Mouse (Mus musculus): ENCODE data around the gene Ubqln3. TPM values are rescaled to one million over a fixed set of nuclear protein-coding genes. Genes with fewer than 3 reads are reported as not detected.

The Ubqln3 gene
- polyA plus RNA-seq (2016; fragmentation: Nextera tagmentation; extraction: Ambion mirVana), result not detected in 2 replicates

GRCm38 (mm10) chr7:104143179-104143578 lies at the start of gene Ubqln3:
Gene Ubqln3 (minus strand): TSS chr7:104143279.
- Histone ChIP-seq H3K27me3 (no peaks in the 10 kb centered on the region), H3K9ac (no peak within 1 kb of the TSS), H3K4me1 (no peaks in the 10 kb centered on the region), H3K4me2 (replicated peaks) (no peak within 1 kb of the TSS), H3K4me3 (no peak within 1 kb of the TSS), H3K27ac (no peak within 1 kb of the TSS), H3K9me3 (replicated peaks) (no peaks in the 10 kb centered on the region), H3K36me3 (no peaks in the 10 kb centered on the region)
- 80% methylated on average over 3 of the region's 3 CpGs for WGBS
- ATAC-seq (ENCODE audit: low FRiP score), result no peak

GRCm38 (mm10) chr7:104191275-104191674 lies 48.2 kb upstream of the Ubqln3 start:
- ATAC-seq (ENCODE audit: low FRiP score), result no peak
- H3K36me3 ChIP-seq, result no peaks in the 10 kb centered on the region
- H3K27ac ChIP-seq, result no peak overlapping the region
- H3K9ac ChIP-seq, result no peak overlapping the region
- no peak overlapping the region for H3K4me3 ChIP-seq
- no peak overlapping the region for H3K4me2 ChIP-seq (replicated peaks)
- WGBS, result 63% methylated on average over 9 of the region's 9 CpGs
- no peaks in the 10 kb centered on the region for H3K9me3 ChIP-seq (replicated peaks)
- H3K4me1 ChIP-seq, result no peaks in the 10 kb centered on the region
- no peaks in the 10 kb centered on the region for H3K27me3 ChIP-seq

GRCm38 (mm10) chr7:104183292-104183691 lies 40.2 kb upstream of the Ubqln3 start, which contains the start of gene Olfr648:
Gene Olfr648 (minus strand): TSS chr7:104183392.
- H3K9me3 ChIP-seq (replicated peaks), result no peaks in the 10 kb centered on the region
- H3K27me3 ChIP-seq, result no peaks in the 10 kb centered on the region
- H3K4me3 ChIP-seq, result no peak within 1 kb of the TSS
- H3K9ac ChIP-seq, result no peak within 1 kb of the TSS
- H3K27ac ChIP-seq, result no peak within 1 kb of the TSS
- WGBS, result 88% methylated on average over 2 of the region's 2 CpGs
- H3K4me2 ChIP-seq (replicated peaks), result no peak within 1 kb of the TSS
- no peaks in the 10 kb centered on the region for H3K4me1 ChIP-seq
- no peak for ATAC-seq (ENCODE audit: low FRiP score)
- H3K36me3 ChIP-seq, result no peaks in the 10 kb centered on the region

GRCm38 (mm10) chr7:104179074-104179473 lies 36.0 kb upstream of the Ubqln3 start:
- 80% methylated on average over 1 of the region's 1 CpGs for WGBS

GRCm38 (mm10) chr7:104178422-104179054 lies 35.5 kb upstream of the Ubqln3 start:
- Histone ChIP-seq H3K9ac (no peak overlapping the region), H3K36me3 (no peaks in the 10 kb centered on the region), H3K4me3 (no peak overlapping the region), H3K27me3 (no peaks in the 10 kb centered on the region), H3K27ac (no peak overlapping the region), H3K4me2 (replicated peaks) (no peak overlapping the region), H3K4me1 (no peaks in the 10 kb centered on the region), H3K9me3 (replicated peaks) (no peaks in the 10 kb centered on the region)
- WGBS, result 73% methylated on average over 5 of the region's 5 CpGs
- no peak for ATAC-seq (ENCODE audit: low FRiP score)

More at GRCm38 (mm10) chr7:104179074-104179473, 36.0 kb upstream of the Ubqln3 start:
- H3K9me3 ChIP-seq (replicated peaks), result no peaks in the 10 kb centered on the region
- no peak overlapping the region for H3K4me2 ChIP-seq (replicated peaks)
- ATAC-seq (ENCODE audit: low FRiP score), result no peak
- H3K27ac ChIP-seq, result no peak overlapping the region
- no peak overlapping the region for H3K4me3 ChIP-seq
- no peaks in the 10 kb centered on the region for H3K36me3 ChIP-seq
- no peak overlapping the region for H3K9ac ChIP-seq
- H3K27me3 ChIP-seq, result no peaks in the 10 kb centered on the region
- H3K4me1 ChIP-seq, result no peaks in the 10 kb centered on the region

GRCm38 (mm10) chr7:104175085-104175484 lies 32.0 kb upstream of the Ubqln3 start:
- Histone ChIP-seq H3K9ac (no peak overlapping the region), H3K4me3 (no peak overlapping the region), H3K4me1 (no peaks in the 10 kb centered on the region), H3K9me3 (replicated peaks) (no peaks in the 10 kb centered on the region), H3K27ac (no peak overlapping the region), H3K27me3 (no peaks in the 10 kb centered on the region), H3K4me2 (replicated peaks) (no peak overlapping the region), H3K36me3 (no peaks in the 10 kb centered on the region)
- ATAC-seq (ENCODE audit: low FRiP score), result no peak
- 12% methylated on average over 1 of the region's 1 CpGs for WGBS

GRCm38 (mm10) chr7:104169634-104170204 lies 26.6 kb upstream of the Ubqln3 start:
- no peak overlapping the region for H3K27ac ChIP-seq
- 76% methylated on average over 6 of the region's 6 CpGs for WGBS
- H3K9me3 ChIP-seq (replicated peaks), result no peaks in the 10 kb centered on the region
- no peak overlapping the region for H3K9ac ChIP-seq
- no peaks in the 10 kb centered on the region for H3K36me3 ChIP-seq
- ATAC-seq (ENCODE audit: low FRiP score), result no peak
- no peak overlapping the region for H3K4me2 ChIP-seq (replicated peaks)
- no peak overlapping the region for H3K4me3 ChIP-seq
- no peaks in the 10 kb centered on the region for H3K4me1 ChIP-seq
- no peaks in the 10 kb centered on the region for H3K27me3 ChIP-seq

- no peak overlapping the region for H3K4me2 ChIP-seq (replicated peaks)
- no peak overlapping the region for H3K4me3 ChIP-seq
- ATAC-seq (ENCODE audit: low FRiP score), result no peak
Observed at GRCm38 (mm10) chr7:104167105-104167504, 24.0 kb upstream of the Ubqln3 start.

GRCm38 (mm10) chr7:104150456-104150855 lies 7.4 kb upstream of the Ubqln3 start, which contains the start of gene Ubqlnl:
Gene Ubqlnl (minus strand): TSS chr7:104150556.
- Histone ChIP-seq H3K9me3 (replicated peaks) (no peaks in the 10 kb centered on the region), H3K9ac (no peak within 1 kb of the TSS), H3K4me1 (no peaks in the 10 kb centered on the region), H3K27ac (no peak within 1 kb of the TSS), H3K36me3 (no peaks in the 10 kb centered on the region), H3K27me3 (no peaks in the 10 kb centered on the region), H3K4me2 (replicated peaks) (no peak within 1 kb of the TSS), H3K4me3 (no peak within 1 kb of the TSS)
- WGBS, result 80% methylated on average over 2 of the region's 2 CpGs
- no peak for ATAC-seq (ENCODE audit: low FRiP score)

More at GRCm38 (mm10) chr7:104167105-104167504, 24.0 kb upstream of the Ubqln3 start:
- Histone ChIP-seq H3K9ac (no peak overlapping the region), H3K9me3 (replicated peaks) (no peaks in the 10 kb centered on the region), H3K4me1 (no peaks in the 10 kb centered on the region), H3K27ac (no peak overlapping the region), H3K36me3 (no peaks in the 10 kb centered on the region), H3K27me3 (no peaks in the 10 kb centered on the region)
- WGBS, result 85% methylated on average over 6 of the region's 6 CpGs

GRCm38 (mm10) chr7:104137305-104137704 lies 5.8 kb downstream of the Ubqln3 start, which contains the start of gene Olfr643:
Gene Olfr643 (minus strand): TSS chr7:104137405.
- no peaks in the 10 kb centered on the region for H3K4me1 ChIP-seq
- H3K4me2 ChIP-seq (replicated peaks), result no peak within 1 kb of the TSS
- WGBS, result 91% methylated on average over 5 of the region's 5 CpGs
- no peaks in the 10 kb centered on the region for H3K36me3 ChIP-seq
- ATAC-seq (ENCODE audit: low FRiP score), result no peak
- no peak within 1 kb of the TSS for H3K9ac ChIP-seq
- no peaks in the 10 kb centered on the region for H3K27me3 ChIP-seq
- no peak within 1 kb of the TSS for H3K4me3 ChIP-seq
- H3K27ac ChIP-seq, result no peak within 1 kb of the TSS
- H3K9me3 ChIP-seq (replicated peaks), result no peaks in the 10 kb centered on the region

- no peaks in the 10 kb centered on the region for H3K4me1 ChIP-seq
- no peak within 1 kb of the TSS for H3K9ac ChIP-seq
- no peak within 1 kb of the TSS for H3K27ac ChIP-seq
- H3K36me3 ChIP-seq, result no peaks in the 10 kb centered on the region
- no peaks in the 10 kb centered on the region for H3K27me3 ChIP-seq
- 93% methylated on average over 5 of the region's 5 CpGs for WGBS
- no peaks in the 10 kb centered on the region for H3K9me3 ChIP-seq (replicated peaks)
- no peak within 1 kb of the TSS for H3K4me3 ChIP-seq
- no peak for ATAC-seq (ENCODE audit: low FRiP score)
- H3K4me2 ChIP-seq (replicated peaks), result no peak within 1 kb of the TSS
Observed at GRCm38 (mm10) chr7:104129726-104130125, 13.4 kb downstream of the Ubqln3 start, which contains the start of gene Ubqln5. Gene Ubqln5 (minus strand): TSS chr7:104129826.

GRCm38 (mm10) chr7:104104757-104104972 lies 38.4 kb downstream of the Ubqln3 start, which contains the start of gene Olfr646:
Gene Olfr646 (plus strand): TSS chr7:104104873.
- H3K4me1 ChIP-seq, result no peaks in the 10 kb centered on the region
- H3K4me2 ChIP-seq (replicated peaks), result no peak within 1 kb of the TSS
- no peaks in the 10 kb centered on the region for H3K36me3 ChIP-seq
- no peaks in the 10 kb centered on the region for H3K27me3 ChIP-seq
- no peak within 1 kb of the TSS for H3K9ac ChIP-seq
- no peak for ATAC-seq (ENCODE audit: low FRiP score)
- no peak within 1 kb of the TSS for H3K4me3 ChIP-seq
- H3K27ac ChIP-seq, result no peak within 1 kb of the TSS
- no peaks in the 10 kb centered on the region for H3K9me3 ChIP-seq (replicated peaks)
